Mouse (Mus musculus) adrenal gland, postnatal 25 days (tissue): ENCODE measurements at regions not wholly inside any gene's neighbourhood (a gene's known extent, or its start where the extent isn't known, plus 50 kb on each side); places are given as distances from the start of the nearest gene placed in this dataset.
A peak's percentile ranks its signal among the peaks of the same experiment; 100 is the strongest.

Experiments used
- DNase-seq: peaks from one replicate; pipeline ENCODE4 v3.0.0; 2021; ENCODE audit warnings: mixed read lengths

- DNase-seq = no peak
Measured at GRCm38 (mm10) chr1:69470614-69471250, 216.3 kb downstream of the Ikzf2 start.

- no peak for DNase-seq
Measured at GRCm38 (mm10) chr1:69469158-69469901, 217.7 kb downstream of the Ikzf2 start.

- no peak for DNase-seq
Measured at GRCm38 (mm10) chr1:69466534-69467275, 220.3 kb downstream of the Ikzf2 start.

GRCm38 (mm10) chr1:69461191-69461590, 225.9 kb downstream of the Ikzf2 start:
- DNase-seq = no peak

DNA sequence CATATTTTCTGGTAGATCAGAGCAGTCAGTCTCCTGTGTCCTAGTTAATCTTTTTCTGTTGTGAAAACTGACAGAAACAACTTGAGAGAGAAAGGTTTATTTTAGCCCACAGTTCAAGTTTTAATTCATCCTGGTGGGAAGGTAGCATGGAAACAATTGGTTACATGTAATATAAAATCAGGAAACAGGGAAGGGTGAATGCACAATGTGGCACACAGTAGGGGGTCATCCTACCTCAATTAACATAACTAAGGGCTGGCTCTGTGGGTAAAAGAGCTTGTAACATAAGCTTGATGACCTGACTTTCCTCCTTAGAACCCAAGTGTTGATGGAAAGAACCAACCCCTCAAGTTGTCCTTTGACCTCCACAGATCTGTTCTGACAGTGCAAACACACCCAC, 227.1 kb downstream of the Ikzf2 start:
- no peak for DNase-seq

DNA sequence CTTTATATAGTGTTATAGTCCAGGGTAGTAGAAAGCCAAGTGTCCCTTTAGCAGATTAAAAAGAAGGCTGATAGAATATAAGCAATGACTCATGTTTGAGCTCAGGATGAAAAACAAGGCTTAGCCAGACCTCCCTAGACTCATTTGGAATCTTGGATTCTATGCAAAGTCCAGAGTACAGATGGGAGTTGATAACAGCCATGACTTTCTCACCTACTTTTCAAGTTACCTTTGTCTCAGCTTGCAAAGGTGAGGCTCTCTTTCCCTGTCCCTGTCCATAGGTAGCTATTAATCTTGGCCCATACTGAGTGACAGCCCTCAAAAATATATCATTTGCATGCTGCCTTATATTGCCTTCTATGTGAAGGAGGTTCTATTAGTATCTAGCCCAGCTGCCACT, 229.6 kb downstream of the Ikzf2 start:
- no peak for DNase-seq

GRCm38 (mm10) chr1:69453991-69454390, 233.1 kb downstream of the Ikzf2 start:
- no peak for DNase-seq

DNA sequence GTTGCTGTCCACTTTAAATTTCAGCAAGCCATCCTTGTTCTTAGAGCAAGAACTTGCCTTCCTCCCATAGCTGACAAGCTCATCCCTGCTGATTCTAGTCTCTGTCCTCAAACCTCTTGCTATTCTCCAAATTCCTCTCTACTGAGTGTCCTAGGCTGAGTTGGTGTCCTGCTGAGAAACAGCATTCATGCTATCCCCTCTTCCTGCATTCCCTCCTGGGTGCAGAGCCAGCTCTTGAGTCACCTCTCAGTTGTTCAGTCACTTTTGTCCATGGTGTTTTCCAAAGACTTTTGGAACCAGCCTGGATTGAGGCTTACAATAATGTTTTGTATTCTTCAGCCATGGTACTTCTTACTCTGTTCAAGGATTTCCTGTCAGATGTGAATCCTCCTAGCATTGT, 234.1 kb downstream of the Ikzf2 start:
- DNase-seq = no peak

DNA sequence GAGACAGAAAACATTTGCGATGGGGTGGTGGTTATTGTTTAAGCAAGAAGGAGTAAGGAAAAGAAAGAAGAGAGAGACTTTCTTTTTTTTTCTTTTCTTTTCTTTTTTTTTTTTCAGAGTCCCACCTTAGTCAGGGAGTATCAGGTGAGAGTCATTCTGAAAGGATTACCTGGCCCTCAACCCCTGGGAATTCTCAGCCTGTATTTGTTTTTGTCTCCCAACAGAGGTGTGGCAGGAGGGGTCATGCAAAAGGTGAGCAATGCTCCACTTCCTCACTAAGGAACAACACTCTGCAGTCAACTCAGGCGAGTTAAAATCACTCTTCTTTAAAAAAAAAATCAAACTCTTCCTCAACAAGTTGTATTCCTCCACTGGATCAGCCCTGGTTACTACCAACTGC, 236.6 kb downstream of the Ikzf2 start:
- no peak for DNase-seq

- peak; percentile 37 for DNase-seq
Measured at GRCm38 (mm10) chr1:69447276-69447675, 239.8 kb downstream of the Ikzf2 start.

- no peak for DNase-seq
Measured at GRCm38 (mm10) chr1:69444722-69445121, 242.3 kb downstream of the Ikzf2 start.

DNA sequence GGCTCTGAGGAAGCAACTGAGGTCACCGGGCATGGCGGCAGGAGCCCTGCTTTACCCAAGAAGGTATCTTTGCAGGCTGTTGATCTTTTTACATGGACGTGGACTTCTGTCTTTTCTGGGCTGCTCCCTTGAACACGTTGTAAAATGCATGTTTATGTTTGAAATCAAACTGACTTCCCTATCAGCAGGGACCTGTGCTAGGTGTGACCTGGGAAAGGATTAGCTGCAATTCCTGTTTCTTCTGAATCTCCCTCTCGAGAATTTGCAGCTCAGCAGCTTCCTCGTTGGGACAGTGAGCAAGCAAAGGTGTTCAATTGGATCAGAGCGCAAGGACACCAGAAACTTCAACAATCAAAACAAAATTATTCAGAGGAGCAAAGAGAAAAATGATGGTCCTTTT, 243.6 kb downstream of the Ikzf2 start:
- no peak for DNase-seq

GRCm38 (mm10) chr1:69440564-69441334, 246.3 kb downstream of the Ikzf2 start:
- no peak for DNase-seq

GRCm38 (mm10) chr1:69437042-69437441, 250.0 kb downstream of the Ikzf2 start:
- DNase-seq = no peak

DNA sequence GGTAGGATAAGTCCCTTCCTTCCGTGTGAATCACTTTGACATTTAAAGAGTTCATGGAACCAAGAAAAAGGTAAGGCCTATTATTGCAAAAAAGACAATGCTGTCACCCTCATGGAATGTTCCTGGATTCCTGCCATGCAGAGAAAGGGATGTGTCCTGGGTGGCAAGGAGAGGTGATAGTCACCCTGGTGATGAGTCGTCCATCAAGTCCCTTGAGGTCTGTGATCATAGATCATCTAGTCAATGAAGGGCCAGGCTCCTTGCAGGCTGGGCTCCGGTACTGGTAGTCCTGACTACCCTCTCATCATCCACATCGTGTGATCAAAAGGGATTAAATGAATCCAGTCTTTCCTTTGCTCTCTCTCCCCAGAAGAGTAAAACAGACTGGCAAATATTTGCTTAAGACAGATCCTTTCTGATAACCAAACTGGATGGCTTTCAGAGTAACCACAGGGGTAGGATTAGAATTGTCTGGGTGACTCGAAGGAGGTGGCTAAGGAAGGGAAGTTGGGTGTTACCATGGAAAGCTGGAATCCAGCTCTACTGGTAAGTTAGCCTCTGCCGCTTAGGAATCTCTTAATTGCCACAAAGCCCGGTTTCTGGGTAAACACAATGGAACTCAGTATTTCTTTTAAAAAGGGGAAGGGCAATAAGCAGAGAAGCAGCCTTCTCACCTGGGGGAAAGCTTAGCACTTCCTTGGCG, 253.2 kb downstream of the Ikzf2 start:
- DNase-seq = no peak

- DNase-seq = no peak
Measured at GRCm38 (mm10) chr1:69430683-69431407, 256.2 kb downstream of the Ikzf2 start.

DNA sequence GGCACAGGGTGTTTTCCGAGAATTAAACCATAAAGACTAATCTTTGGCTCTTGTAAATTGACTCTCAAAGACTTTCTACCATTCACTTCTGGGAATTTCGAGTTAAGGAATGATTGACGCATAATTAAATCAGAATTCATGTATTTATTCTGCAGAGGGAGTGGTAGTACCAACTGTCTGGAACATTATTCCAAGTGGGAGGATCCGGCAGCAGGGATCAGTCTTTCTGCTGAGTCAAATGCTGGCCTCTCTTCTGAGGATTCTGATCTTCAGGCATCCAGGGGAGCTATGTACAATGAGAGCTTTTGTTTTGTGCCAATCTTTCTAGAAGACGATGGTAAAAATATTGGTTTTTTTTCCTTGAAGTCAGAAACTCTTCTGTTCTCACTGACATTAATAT, 257.4 kb downstream of the Ikzf2 start:
- DNase-seq = no peak

DNA sequence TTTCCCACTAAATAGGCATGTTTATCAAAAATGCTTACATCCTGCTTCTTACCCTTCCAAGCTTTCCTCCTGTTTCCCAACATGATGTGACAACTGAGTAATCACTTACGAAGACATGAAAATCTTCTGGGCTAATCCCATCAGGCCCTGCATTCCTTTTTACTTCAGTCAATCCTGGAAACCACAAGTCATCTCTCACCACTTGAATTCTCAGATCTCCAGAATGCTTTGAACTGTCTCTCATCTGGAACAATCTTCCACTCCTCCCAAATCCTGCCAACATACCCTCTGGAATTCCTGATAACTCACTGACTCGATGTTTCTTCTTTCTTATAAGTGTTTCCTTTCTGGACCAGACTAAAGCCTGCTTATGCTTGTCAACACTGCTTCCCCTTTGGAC, 289.4 kb downstream of the Ikzf2 start:
- no peak for DNase-seq

GRCm38 (mm10) chr1:69382374-69382773, 274.5 kb upstream of the Erbb4 start:
- no peak for DNase-seq

- DNase-seq = no peak
Measured at GRCm38 (mm10) chr1:69379741-69380140, 271.9 kb upstream of the Erbb4 start.
